Mouse (Mus musculus): ENCODE measurements around the gene Ppp2ca. TPM values are rescaled to one million over a fixed set of nuclear protein-coding genes. Genes with fewer than 3 reads are reported as not detected.
"Not testable (repeated sequence)": the region's sequence is repeated elsewhere in the genome, so short reads cannot be mapped to it uniquely, and the experiment has no call there.

Ppp2ca gene
- total RNA-seq, 1 experiment from 2014 or later = 138 TPM

DNA sequence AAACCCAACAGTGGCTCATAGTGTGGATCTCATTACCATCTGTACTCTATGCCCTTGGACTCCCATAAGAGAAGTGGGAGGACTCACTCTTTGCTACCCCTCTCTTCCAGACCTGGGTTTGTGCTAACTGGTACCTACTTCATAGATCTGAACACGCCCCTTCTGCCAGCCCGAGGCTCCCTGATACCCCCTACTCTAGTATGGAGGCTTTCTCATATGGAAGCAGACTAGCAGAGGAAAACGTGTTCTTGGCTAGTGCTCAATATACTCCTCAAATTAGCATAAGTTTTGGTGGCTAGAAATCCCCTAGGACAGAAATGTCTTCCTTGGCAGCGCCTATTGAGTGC is 12.7 kb upstream of the Ppp2ca start:
- ATAC-seq (replicated peaks in 1 of 2; ENCODE audit: insufficient read depth in 1 of 2, low FRiP score in 2 of 2, low TSS enrichment in 1 of 2, low read depth in 1 of 2, poor library complexity in 2 of 2, severe bottlenecking in 2 of 2) = no peak

DNA sequence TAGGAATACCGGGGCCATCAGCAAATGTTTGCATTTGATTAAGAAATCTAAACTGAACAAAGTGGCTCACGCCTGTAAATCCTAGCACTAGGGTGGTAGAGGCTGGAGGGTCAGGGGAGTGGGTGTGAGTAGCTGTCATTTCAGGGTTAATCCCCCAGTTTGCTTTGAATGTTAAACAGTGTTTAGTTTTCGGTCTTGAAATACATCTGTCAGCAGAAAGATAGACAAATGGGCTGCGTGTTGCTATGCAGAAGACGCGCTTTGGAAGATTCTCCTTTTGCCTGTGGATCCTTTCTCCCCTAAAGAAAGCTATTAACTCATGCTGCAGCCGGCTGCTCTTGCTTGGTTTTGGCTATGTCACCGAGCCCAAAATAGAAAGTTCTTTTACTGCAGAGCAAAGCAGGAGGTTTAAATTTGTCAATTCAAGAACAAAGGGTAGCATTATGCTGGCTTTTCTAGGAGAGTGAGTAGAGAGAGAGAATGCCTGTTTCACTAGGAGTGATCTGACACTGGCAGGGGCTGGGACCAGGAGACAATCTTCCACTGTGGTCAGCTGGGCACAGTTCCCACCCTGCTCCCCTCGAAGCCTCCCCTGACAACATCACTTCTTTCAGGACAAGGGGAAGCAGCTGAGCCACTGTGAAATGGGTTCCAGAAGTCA is 12.1 kb upstream of the Ppp2ca start:
- 0 out of 4 replicates have a peak, but pooled peaks have one; percentile 7 to 12 for ATAC-seq (replicated peaks in 1 of 2; ENCODE audit: insufficient read depth in 1 of 2, low FRiP score in 2 of 2, low TSS enrichment in 1 of 2, low read depth in 1 of 2, poor library complexity in 2 of 2, severe bottlenecking in 2 of 2)

DNA sequence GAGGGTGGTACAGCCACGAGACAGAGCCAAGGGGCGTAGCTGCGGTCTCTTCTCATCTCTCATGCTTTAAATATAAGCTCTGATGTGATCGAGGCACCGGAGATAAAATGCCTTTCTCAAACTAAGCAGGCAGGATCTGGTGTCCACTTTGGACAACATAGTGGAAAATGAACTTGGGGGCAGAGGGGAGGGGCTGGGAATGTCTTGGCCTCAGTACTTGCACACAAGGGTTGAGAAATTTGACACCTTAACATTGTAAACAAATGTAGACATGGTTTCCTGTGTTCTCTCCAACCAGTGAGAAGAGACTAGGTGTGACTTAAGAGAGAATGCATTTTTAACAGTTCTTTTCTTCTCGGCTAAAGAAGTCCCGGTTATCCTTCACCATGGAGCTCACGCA is 9.2 kb upstream of the Ppp2ca start:
- ATAC-seq (replicated peaks in 1 of 2; ENCODE audit: insufficient read depth in 1 of 2, low FRiP score in 2 of 2, low TSS enrichment in 1 of 2, low read depth in 1 of 2, poor library complexity in 2 of 2, severe bottlenecking in 2 of 2) = no peak

- no peak for ATAC-seq (replicated peaks in 1 of 2; ENCODE audit: insufficient read depth in 1 of 2, low FRiP score in 2 of 2, low TSS enrichment in 1 of 2, low read depth in 1 of 2, poor library complexity in 2 of 2, severe bottlenecking in 2 of 2)
These were observed 7.2 kb upstream of the Ppp2ca start for GRCm38 (mm10) chr11:52091261-52091660.

GRCm38 (mm10) chr11:52094568-52094967 is 3.9 kb upstream of the Ppp2ca start:
- no peak for ATAC-seq (replicated peaks in 1 of 2; ENCODE audit: insufficient read depth in 1 of 2, low FRiP score in 2 of 2, low TSS enrichment in 1 of 2, low read depth in 1 of 2, poor library complexity in 2 of 2, severe bottlenecking in 2 of 2)

DNA sequence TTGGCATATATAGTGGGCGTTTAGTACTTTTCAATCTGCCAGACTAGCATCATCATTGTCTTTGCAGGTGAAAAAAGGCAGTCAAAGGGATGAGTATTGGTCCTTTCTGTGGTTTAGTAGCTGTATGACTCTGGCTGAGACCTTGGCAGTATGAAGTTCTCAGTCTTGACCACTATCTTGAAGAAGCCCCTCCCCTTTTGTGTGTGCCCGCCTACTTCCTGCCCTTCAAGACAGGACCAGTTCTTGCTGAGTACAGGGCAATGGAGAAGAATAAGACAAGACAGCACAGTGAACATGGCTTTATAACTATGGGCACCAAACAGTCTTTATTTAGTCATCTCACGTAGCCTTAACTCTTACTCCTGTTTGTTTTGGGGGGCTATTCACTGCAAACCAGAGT is 1.5 kb upstream of the Ppp2ca start:
- no peak for ATAC-seq (replicated peaks in 1 of 2; ENCODE audit: insufficient read depth in 1 of 2, low FRiP score in 2 of 2, low TSS enrichment in 1 of 2, low read depth in 1 of 2, poor library complexity in 2 of 2, severe bottlenecking in 2 of 2)

GRCm38 (mm10) chr11:52097596-52097995 is 885 bp upstream of the Ppp2ca start:
- ATAC-seq (replicated peaks in 1 of 2; ENCODE audit: insufficient read depth in 1 of 2, low FRiP score in 2 of 2, low TSS enrichment in 1 of 2, low read depth in 1 of 2, poor library complexity in 2 of 2, severe bottlenecking in 2 of 2) = no peak

DNA sequence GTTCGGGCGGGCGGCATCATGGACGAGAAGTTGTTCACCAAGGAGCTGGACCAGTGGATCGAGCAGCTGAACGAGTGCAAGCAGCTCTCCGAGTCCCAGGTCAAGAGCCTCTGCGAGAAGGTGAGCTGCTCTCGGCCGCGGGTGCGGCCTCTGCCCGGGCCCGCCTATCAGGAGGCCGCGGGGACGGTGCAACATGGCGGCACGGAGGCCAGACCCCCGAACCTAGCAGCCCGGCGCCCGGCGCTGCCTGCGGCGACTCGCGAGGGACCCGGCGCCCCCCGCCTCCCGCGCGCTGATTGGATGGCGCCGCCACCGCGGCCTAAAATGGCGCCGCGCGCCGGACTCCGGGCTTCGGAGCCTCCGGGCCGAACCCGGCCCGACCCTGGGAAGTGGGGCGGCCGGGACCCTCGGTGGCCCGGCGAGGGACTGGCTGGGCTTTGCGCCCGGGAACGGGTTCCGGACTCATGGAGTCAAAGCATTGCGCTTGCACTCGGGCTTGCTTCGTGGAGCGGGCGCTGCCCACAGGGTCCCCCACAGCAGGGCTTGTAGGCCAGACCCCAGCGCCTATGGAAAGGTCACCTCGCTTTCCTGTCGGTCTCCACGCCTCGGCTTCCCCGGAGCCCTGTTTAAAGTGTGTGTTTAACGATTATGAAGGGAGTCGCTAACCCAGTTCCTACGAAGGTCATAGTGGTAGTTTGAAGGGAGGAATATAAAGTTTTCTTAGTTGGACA is 715 bp downstream of the Ppp2ca start:
- peak in 1 of 2 experiments; percentile 23; a peak in 2 of 4 replicates for ATAC-seq (replicated peaks in 1 of 2; ENCODE audit: insufficient read depth in 1 of 2, low FRiP score in 2 of 2, low TSS enrichment in 1 of 2, low read depth in 1 of 2, poor library complexity in 2 of 2, severe bottlenecking in 2 of 2)

GRCm38 (mm10) chr11:52099771-52100219 is 1.3 kb downstream of the Ppp2ca start:
- 0 out of 4 replicates have a peak, but pooled peaks of 1 of the 2 experiments have one; percentile 3 for ATAC-seq (replicated peaks in 1 of 2; ENCODE audit: insufficient read depth in 1 of 2, low FRiP score in 2 of 2, low TSS enrichment in 1 of 2, low read depth in 1 of 2, poor library complexity in 2 of 2, severe bottlenecking in 2 of 2)

GRCm38 (mm10) chr11:52102977-52103376 is 4.5 kb downstream of the Ppp2ca start:
- no peak for ATAC-seq (replicated peaks in 1 of 2; ENCODE audit: insufficient read depth in 1 of 2, low FRiP score in 2 of 2, low TSS enrichment in 1 of 2, low read depth in 1 of 2, poor library complexity in 2 of 2, severe bottlenecking in 2 of 2)

- ATAC-seq (replicated peaks in 1 of 2; ENCODE audit: insufficient read depth in 1 of 2, low FRiP score in 2 of 2, low TSS enrichment in 1 of 2, low read depth in 1 of 2, poor library complexity in 2 of 2, severe bottlenecking in 2 of 2) = no peak
These were observed 7.0 kb downstream of the Ppp2ca start for GRCm38 (mm10) chr11:52105503-52105902.

- ATAC-seq (replicated peaks in 1 of 2; ENCODE audit: insufficient read depth in 1 of 2, low FRiP score in 2 of 2, low TSS enrichment in 1 of 2, low read depth in 1 of 2, poor library complexity in 2 of 2, severe bottlenecking in 2 of 2) = no peak
These were observed 7.6 kb downstream of the Ppp2ca start for GRCm38 (mm10) chr11:52106037-52106436.

DNA sequence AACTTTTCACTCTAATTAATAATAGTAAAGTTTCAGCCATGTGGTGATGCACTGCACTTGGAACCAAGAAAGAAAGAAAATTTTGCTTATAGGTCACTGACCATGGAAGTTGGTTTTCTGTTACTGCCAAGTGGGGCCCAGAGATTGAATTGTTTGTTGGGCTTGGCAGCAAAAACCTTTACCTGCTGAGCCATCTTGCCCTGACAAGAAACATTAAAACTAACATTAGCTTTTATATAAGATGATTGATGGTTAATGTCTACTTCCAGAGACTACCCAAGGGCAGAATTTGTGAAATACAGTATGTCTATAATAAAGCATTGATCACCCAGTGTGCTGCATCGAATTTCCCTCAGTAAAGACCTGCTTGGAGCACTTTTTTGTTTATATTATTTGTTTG is 8.0 kb downstream of the Ppp2ca start:
- no peak for ATAC-seq (replicated peaks in 1 of 2; ENCODE audit: insufficient read depth in 1 of 2, low FRiP score in 2 of 2, low TSS enrichment in 1 of 2, low read depth in 1 of 2, poor library complexity in 2 of 2, severe bottlenecking in 2 of 2)

DNA sequence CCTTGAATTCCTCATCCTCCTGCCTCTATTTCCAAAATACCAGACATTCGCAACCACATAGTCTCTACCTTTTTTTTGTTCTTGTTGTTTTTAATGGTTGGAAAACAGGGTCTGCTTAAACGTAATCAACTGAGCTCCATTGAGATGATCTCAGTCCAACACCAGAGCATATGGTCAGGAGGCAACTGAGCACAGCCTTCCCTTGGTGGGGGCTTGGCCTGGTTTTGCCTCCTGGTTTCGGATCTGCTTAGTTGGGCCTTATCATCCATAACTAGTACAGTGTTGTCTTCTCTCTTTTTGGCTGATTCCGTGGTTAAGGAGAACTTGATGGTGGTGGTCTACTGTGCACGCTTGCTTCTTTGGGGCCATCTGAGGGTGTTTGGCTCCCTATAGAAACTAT is 10.3 kb downstream of the Ppp2ca start:
- ATAC-seq (replicated peaks in 1 of 2; ENCODE audit: insufficient read depth in 1 of 2, low FRiP score in 2 of 2, low TSS enrichment in 1 of 2, low read depth in 1 of 2, poor library complexity in 2 of 2, severe bottlenecking in 2 of 2) = no peak

DNA sequence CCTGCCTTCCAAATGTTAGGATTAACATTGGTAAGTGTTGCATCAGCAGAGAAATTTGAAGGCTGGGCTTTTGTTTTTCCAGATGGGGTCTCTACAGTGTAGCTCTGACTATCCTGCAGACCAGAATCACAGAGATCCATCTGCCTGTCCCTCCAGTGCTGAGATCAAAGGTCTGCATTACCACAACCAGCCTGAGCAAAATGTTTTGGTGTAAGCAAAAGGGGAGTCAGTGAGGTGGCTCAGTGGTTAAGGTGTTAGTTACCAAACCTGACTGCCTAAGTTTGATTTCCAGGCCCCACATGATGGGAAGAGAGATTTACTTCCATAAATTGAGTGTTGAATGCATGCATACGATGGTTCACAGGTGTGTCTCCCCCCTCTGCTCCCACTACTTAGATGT is 10.9 kb downstream of the Ppp2ca start:
- no peak for ATAC-seq (replicated peaks in 1 of 2; ENCODE audit: insufficient read depth in 1 of 2, low FRiP score in 2 of 2, low TSS enrichment in 1 of 2, low read depth in 1 of 2, poor library complexity in 2 of 2, severe bottlenecking in 2 of 2)

DNA sequence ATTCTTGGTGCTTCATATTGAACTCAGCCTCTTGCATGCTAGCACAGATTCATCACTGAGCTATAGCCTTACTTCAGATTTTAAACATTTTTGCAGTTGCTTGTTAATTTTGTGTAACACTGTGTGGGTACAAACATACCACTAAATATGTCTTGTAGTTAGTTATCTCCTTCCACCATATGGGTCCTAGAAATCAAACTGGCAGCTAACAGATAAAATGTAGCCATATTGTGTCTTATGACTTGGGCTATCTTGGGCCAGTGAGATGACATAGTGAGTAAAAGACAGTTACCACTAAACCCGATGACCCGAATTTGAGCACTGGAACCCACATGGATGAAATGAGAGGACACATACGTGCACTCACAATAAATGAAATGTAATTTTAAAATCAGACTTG is 17.0 kb downstream of the Ppp2ca start:
- no peak for ATAC-seq (replicated peaks in 1 of 2; ENCODE audit: insufficient read depth in 1 of 2, low FRiP score in 2 of 2, low TSS enrichment in 1 of 2, low read depth in 1 of 2, poor library complexity in 2 of 2, severe bottlenecking in 2 of 2)

- not testable (repeated sequence) for ATAC-seq (replicated peaks in 1 of 2; ENCODE audit: insufficient read depth in 1 of 2, low FRiP score in 2 of 2, low TSS enrichment in 1 of 2, low read depth in 1 of 2, poor library complexity in 2 of 2, severe bottlenecking in 2 of 2)
These were observed 17.6 kb downstream of the Ppp2ca start for GRCm38 (mm10) chr11:52116117-52116516.

DNA sequence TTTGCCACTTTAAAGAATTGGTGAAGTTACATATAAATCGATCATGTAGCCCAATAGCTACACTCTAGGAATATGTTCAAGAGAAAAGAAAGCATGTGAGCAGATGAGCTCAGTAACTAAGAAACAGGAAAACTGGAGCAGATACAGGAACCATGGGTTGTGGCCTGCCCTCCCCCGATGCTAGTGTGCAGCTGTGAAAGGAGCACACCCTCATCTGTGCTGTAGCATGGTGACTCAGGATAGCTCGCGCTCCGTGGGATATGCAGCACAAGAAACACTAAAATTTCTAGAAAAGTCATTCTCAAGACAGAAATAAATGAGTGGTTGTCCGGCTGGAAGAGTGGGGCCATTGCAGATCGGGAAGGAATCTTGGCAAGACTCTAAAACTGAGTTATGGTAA is 18.7 kb downstream of the Ppp2ca start:
- ATAC-seq (replicated peaks in 1 of 2; ENCODE audit: insufficient read depth in 1 of 2, low FRiP score in 2 of 2, low TSS enrichment in 1 of 2, low read depth in 1 of 2, poor library complexity in 2 of 2, severe bottlenecking in 2 of 2) = no peak

DNA sequence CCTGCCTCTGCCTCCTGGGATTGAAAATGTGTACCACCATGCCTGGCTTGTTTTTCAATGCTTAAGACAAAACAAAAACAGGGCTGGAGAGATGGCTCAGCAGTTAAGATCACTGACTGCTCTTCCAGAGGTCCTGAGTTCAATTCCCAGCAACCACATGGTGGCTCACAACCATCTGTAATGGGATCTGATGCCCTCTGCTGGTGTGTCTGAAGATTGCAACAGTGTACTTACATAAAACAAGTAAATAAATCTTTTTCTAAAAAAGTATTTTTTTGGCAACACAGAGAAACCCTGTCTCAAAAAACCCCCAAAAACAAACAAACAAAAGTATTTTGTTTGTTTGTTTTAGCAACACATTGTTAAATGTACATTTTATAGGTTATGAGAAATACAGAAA is 21.9 kb downstream of the Ppp2ca start:
- not testable (repeated sequence) for ATAC-seq (replicated peaks in 1 of 2; ENCODE audit: insufficient read depth in 1 of 2, low FRiP score in 2 of 2, low TSS enrichment in 1 of 2, low read depth in 1 of 2, poor library complexity in 2 of 2, severe bottlenecking in 2 of 2)

Data from hematopoietic stem cell, adult 5-6 weeks (primary cell).